Mouse (Mus musculus) hindbrain, embryonic 11.5 days (tissue): Measurements from ENCODE around the gene B3gat3. TPM values are rescaled to one million over a fixed set of nuclear protein-coding genes. Genes with fewer than 3 reads are reported as not detected.
A peak's percentile ranks its signal among the peaks of the same experiment; 100 is the strongest.

Source experiments
- ATAC-seq: fragments of 200-750 bp; cut with Nextera tagmentation; 2 replicates; pipeline ENCODE4 v1.8.0; 2017; ENCODE audit warnings: mild to moderate bottlenecking, moderate TSS enrichment, moderate library complexity; ENCODE audit not compliant: low FRiP score
- DNase-seq: peaks from one replicate; pipeline ENCODE4 v3.0.0-alpha.2; 2015; ENCODE audit warnings: low spot score
- H3K27ac ChIP-seq: fragments of 300-500 bp; sonication (generic); 2 replicates; pipeline ENCODE4 v1.5.1; 2014; ENCODE audit warnings: mild to moderate bottlenecking, low read depth, low read length
- H3K27me3 ChIP-seq: fragments of 300-500 bp; sonication (generic); 2 replicates; pipeline ENCODE4 v1.6.1; 2014; ENCODE audit warnings: mild to moderate bottlenecking, low read length, moderate library complexity, mixed read lengths; ENCODE audit not compliant: control insufficient read depth, insufficient read depth
- H3K36me3 ChIP-seq: fragments of 300-500 bp; sonication (generic); 2 replicates; pipeline ENCODE4 v1.6.1; 2014; ENCODE audit warnings: mild to moderate bottlenecking, low read length, moderate library complexity, mixed read lengths; ENCODE audit not compliant: control insufficient read depth, insufficient read depth
- H3K4me1 ChIP-seq: fragments of 300-500 bp; sonication (generic); replicated peaks from 2 replicates; pipeline ENCODE4 v1.6.1; 2014; ENCODE audit warnings: low read length, mixed read lengths; ENCODE audit not compliant: control insufficient read depth, insufficient read depth
- H3K4me2 ChIP-seq: fragments of 300-500 bp; sonication (generic); replicated peaks from 2 replicates; pipeline ENCODE4 v1.6.1; 2014; ENCODE audit warnings: mild to moderate bottlenecking, low read depth, low read length
- H3K4me3 ChIP-seq: fragments of 300-500 bp; sonication (generic); 2 replicates; pipeline ENCODE4 v1.5.1; 2014; ENCODE audit warnings: low read depth, low read length
- H3K9ac ChIP-seq: fragments of 300-500 bp; sonication (generic); 2 replicates; pipeline ENCODE4 v1.6.1; 2014; ENCODE audit warnings: low read depth, low read length
- H3K9me3 ChIP-seq: fragments of 300-500 bp; sonication (generic); 2 replicates; pipeline ENCODE4 v1.6.1; 2016; ENCODE audit warnings: low read length; ENCODE audit not compliant: control insufficient read depth
- WGBS: fragments of 180-500 bp; shearing (Covaris S2); extraction: QIAGEN DNeasy Blood & Tissue Kit; methylation state at CpG from one replicate; pipeline ENCODE4 v1.1.7; 2014; 5-methylcytosine and 5-hydroxymethylcytosine counted together
- polyA plus RNA-seq: library from polyadenylated mRNA; unstranded; fragments of >200 nt; fragmentation: Nextera tagmentation; extraction: Ambion mirVana; gene quantifications from 2 replicates; pipeline ENCODE4 v1.2.1, GENCODE M21; 2014

The B3gat3 gene
- polyA plus RNA-seq, 1 experiment from 2014 or later: 43.5 TPM

DNA sequence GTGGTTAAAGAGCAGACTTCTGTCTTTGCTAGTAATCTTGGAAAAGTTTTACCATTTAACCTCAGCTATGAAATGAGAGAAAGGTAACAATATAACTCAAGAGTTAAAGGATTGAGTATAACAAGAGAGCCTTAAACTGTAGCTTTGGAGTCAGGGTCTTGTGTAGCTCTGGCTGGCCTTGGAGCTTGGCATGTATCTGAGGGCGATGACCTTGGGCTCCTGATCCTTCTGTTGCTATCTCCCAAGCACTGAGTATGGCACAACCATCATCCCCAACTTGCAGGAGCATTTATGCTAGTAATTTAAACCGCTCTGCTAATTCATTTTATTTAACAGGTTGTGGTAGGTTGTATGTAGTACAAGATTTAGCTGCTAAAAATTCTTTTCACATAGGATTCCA is 55.3 kb downstream of the B3gat3 start:
- Histone ChIP-seq H3K4me1 (no peaks in the 10 kb centered on the region; the same call in 1 of the 2 replicates), H3K9me3 (no peaks in the 10 kb centered on the region), H3K27me3 (no peaks in the 10 kb centered on the region), H3K4me3 (no peak overlapping the region), H3K36me3 (peaks cover 32% of the 10 kb centered on the region), H3K9ac (no peak overlapping the region), H3K27ac (no peak overlapping the region), H3K4me2 (no peak overlapping the region)
- WGBS: 97% methylated on average over 2 of the region's 2 CpGs
- ATAC-seq (no peak), DNase-seq (no peak)

DNA sequence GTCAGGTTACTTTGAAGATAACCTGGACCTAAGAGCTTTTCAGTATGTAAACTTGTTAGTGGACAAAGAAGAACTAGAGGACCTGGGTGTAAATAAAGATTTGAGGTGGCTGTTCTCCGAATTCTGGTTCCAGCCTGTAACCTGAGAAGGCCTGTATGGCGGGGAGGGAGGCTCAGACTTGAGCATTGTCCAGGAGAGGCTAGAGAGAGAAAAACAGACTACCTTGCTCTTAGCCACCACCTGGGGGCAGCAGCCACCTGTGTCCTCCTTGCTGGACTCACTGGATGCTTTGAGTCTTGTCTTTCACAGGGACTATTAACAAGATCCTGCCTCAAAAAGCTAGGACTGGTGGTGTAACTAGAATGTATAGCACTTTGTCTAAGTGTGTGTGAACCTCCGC is 56.4 kb downstream of the B3gat3 start:
- ATAC-seq: peak; percentile 63

More for the DNA sequence above, 56.4 kb downstream of the B3gat3 start:
- peaks cover 24% of the 10 kb centered on the region for H3K36me3 ChIP-seq
- H3K4me2 ChIP-seq: no peak overlapping the region
- no peak overlapping the region for H3K4me3 ChIP-seq
- H3K9me3 ChIP-seq: no peaks in the 10 kb centered on the region
- no peaks in the 10 kb centered on the region; the same call in 1 of the 2 replicates for H3K4me1 ChIP-seq
- WGBS: 48% methylated on average over 3 of the region's 3 CpGs
- H3K27me3 ChIP-seq: no peaks in the 10 kb centered on the region
- no peak overlapping the region for H3K9ac ChIP-seq
- peak; percentile 67 for DNase-seq
- H3K27ac ChIP-seq: no peak overlapping the region

Other genes starting within 250 kb of the B3gat3 start
- gene Slc3a2, start 197.0 kb upstream of the B3gat3 start, polyA plus RNA-seq: 123 and 136 TPM in 2 replicates
- 83.6 and 87.1 TPM in 2 replicates for gene Wdr74, start 184.5 kb upstream of the B3gat3 start, polyA plus RNA-seq
- gene 1700092M07Rik, start 179.7 kb upstream of the B3gat3 start, polyA plus RNA-seq: 1.6 and 2.6 TPM in 2 replicates
- gene Stx5a, start 179.0 kb upstream of the B3gat3 start, polyA plus RNA-seq: 100 and 111 TPM in 2 replicates
- gene Nxf1, start 163.3 kb upstream of the B3gat3 start, polyA plus RNA-seq: 213 and 224 TPM in 2 replicates
- gene Tmem223, start 149.4 kb upstream of the B3gat3 start, polyA plus RNA-seq: 192 and 194 TPM in 2 replicates
- gene Tmem179b, start 145.9 kb upstream of the B3gat3 start, polyA plus RNA-seq: 46.4 and 50.8 TPM in 2 replicates
- gene Taf6l, start 134.0 kb upstream of the B3gat3 start, polyA plus RNA-seq: 15.4 and 17.1 TPM in 2 replicates
- 184 and 194 TPM in 2 replicates for gene Polr2g, start 121.8 kb upstream of the B3gat3 start, polyA plus RNA-seq
- gene Zbtb3, start 117.8 kb upstream of the B3gat3 start, polyA plus RNA-seq: 5.7 and 7.5 TPM in 2 replicates
- gene Ttc9c, start 101.0 kb upstream of the B3gat3 start, polyA plus RNA-seq: 47.0 and 53.1 TPM in 2 replicates
- gene Hnrnpul2, start 100.4 kb upstream of the B3gat3 start, polyA plus RNA-seq: 7.0 and 10.1 TPM in 2 replicates
- not detected in 2 replicates for gene AC129217.1, start 90.6 kb upstream of the B3gat3 start, polyA plus RNA-seq
- gene Bscl2, start 82.9 kb upstream of the B3gat3 start, polyA plus RNA-seq: 55.6 and 59.6 TPM in 2 replicates
- gene Gng3, start 81.2 kb upstream of the B3gat3 start, polyA plus RNA-seq: 158 TPM in 2 replicates
- 0.32 and 0.37 TPM in 2 replicates for gene Lrrn4cl, start 69.6 kb upstream of the B3gat3 start, polyA plus RNA-seq
- gene Ubxn1, start 48.9 kb upstream of the B3gat3 start, polyA plus RNA-seq: 164 and 180 TPM in 2 replicates
- 56.1 and 57.2 TPM in 2 replicates for gene Uqcc3, start 39.5 kb upstream of the B3gat3 start, polyA plus RNA-seq
- 89.6 and 103 TPM in 2 replicates for gene Lbhd1, start 36.6 kb upstream of the B3gat3 start, polyA plus RNA-seq
- not detected in 2 replicates for gene Gm49403, start 36.4 kb upstream of the B3gat3 start, polyA plus RNA-seq
- 107 and 112 TPM in 2 replicates for gene 1810009A15Rik, start 31.5 kb upstream of the B3gat3 start, polyA plus RNA-seq
- gene Gm49416, start 31.4 kb upstream of the B3gat3 start, polyA plus RNA-seq: not detected in 2 replicates
- gene Ints5, start 27.4 kb upstream of the B3gat3 start, polyA plus RNA-seq: 26.1 and 32.1 TPM in 2 replicates
- gene Ganab, start 22.3 kb upstream of the B3gat3 start, polyA plus RNA-seq: 89.8 and 102 TPM in 2 replicates
- 1.0 and 1.1 TPM in 2 replicates for gene Rom1, start 9.0 kb downstream of the B3gat3 start, polyA plus RNA-seq
- 6.5 and 7.8 TPM in 2 replicates for gene Eml3, start 9.2 kb downstream of the B3gat3 start, polyA plus RNA-seq
- 45.6 and 52.3 TPM in 2 replicates for gene Mta2, start 21.5 kb downstream of the B3gat3 start, polyA plus RNA-seq
- gene Tut1, start 33.5 kb downstream of the B3gat3 start, polyA plus RNA-seq: 23.7 and 27.8 TPM in 2 replicates
- gene Eef1g, start 46.7 kb downstream of the B3gat3 start, polyA plus RNA-seq: 462 and 475 TPM in 2 replicates
- 6.0 and 14.1 TPM in 2 replicates for gene Ahnak, start 68.9 kb downstream of the B3gat3 start, polyA plus RNA-seq
- gene Scgb1a1, start 167.6 kb downstream of the B3gat3 start, polyA plus RNA-seq: not detected in 2 replicates
- gene Asrgl1, start 215.3 kb downstream of the B3gat3 start, polyA plus RNA-seq: 14.9 and 15.6 TPM in 2 replicates